Mouse (Mus musculus) adipocyte (in vitro differentiated cells): Measurements from ENCODE around the gene Lmbrd1.
"Not testable (repeated sequence)": the region's sequence is repeated elsewhere in the genome, so short reads cannot be mapped to it uniquely, and the experiment has no call there.

Source experiments
- DNase-seq: peaks from one replicate; pipeline ENCODE4 v3.0.0-alpha.2; 2016; ENCODE audit warnings: low spot score

Gene Lmbrd1

GRCm38 (mm10) chr1:24678205-24678917, at the start of gene Lmbrd1:
TSS of gene Lmbrd1 (plus strand) at chr1:24678630.
- peak; percentile 92 for DNase-seq

- DNase-seq, result peak; percentile 3
These were observed 44.8 kb upstream of the Lmbrd1 start for GRCm38 (mm10) chr1:24633553-24634132.

GRCm38 (mm10) chr1:24650100-24650499, 28.3 kb upstream of the Lmbrd1 start:
- no peak for DNase-seq

GRCm38 (mm10) chr1:24659914-24660313, 18.5 kb upstream of the Lmbrd1 start:
- no peak for DNase-seq

GRCm38 (mm10) chr1:24660662-24661061, 17.8 kb upstream of the Lmbrd1 start:
- not testable (repeated sequence) for DNase-seq

- DNase-seq, result no peak
These were observed 16.9 kb upstream of the Lmbrd1 start for GRCm38 (mm10) chr1:24661551-24661950.

GRCm38 (mm10) chr1:24664158-24664557, 14.3 kb upstream of the Lmbrd1 start:
- no peak for DNase-seq

GRCm38 (mm10) chr1:24673231-24673630, 5.2 kb upstream of the Lmbrd1 start:
- DNase-seq, result no peak

- no peak for DNase-seq
These were observed 724 bp upstream of the Lmbrd1 start for GRCm38 (mm10) chr1:24677706-24678105.

GRCm38 (mm10) chr1:24679071-24679470, 641 bp downstream of the Lmbrd1 start:
- no peak for DNase-seq

- no peak for DNase-seq
These were observed 2.6 kb downstream of the Lmbrd1 start for GRCm38 (mm10) chr1:24680991-24681390.

GRCm38 (mm10) chr1:24681946-24682345, 3.5 kb downstream of the Lmbrd1 start:
- no peak for DNase-seq

- DNase-seq, result no peak
These were observed 5.5 kb downstream of the Lmbrd1 start for GRCm38 (mm10) chr1:24683947-24684346.

- DNase-seq, result no peak
These were observed 7.2 kb downstream of the Lmbrd1 start for GRCm38 (mm10) chr1:24685606-24686005.

GRCm38 (mm10) chr1:24686235-24687021, 8.0 kb downstream of the Lmbrd1 start:
- no peak for DNase-seq

GRCm38 (mm10) chr1:24697677-24698076, 19.2 kb downstream of the Lmbrd1 start:
- DNase-seq, result no peak

- DNase-seq, result peak; percentile 77
These were observed 19.9 kb downstream of the Lmbrd1 start for GRCm38 (mm10) chr1:24698146-24698880.

- no peak for DNase-seq
These were observed 20.9 kb downstream of the Lmbrd1 start for GRCm38 (mm10) chr1:24699320-24699719.

- no peak for DNase-seq
These were observed 21.8 kb downstream of the Lmbrd1 start for GRCm38 (mm10) chr1:24700241-24700640.

- DNase-seq, result no peak
These were observed 25.4 kb downstream of the Lmbrd1 start for GRCm38 (mm10) chr1:24703821-24704220.

- no peak for DNase-seq
These were observed 37.9 kb downstream of the Lmbrd1 start for GRCm38 (mm10) chr1:24716301-24716700.

GRCm38 (mm10) chr1:24719621-24720020, 41.2 kb downstream of the Lmbrd1 start:
- DNase-seq, result peak; percentile 8
